Mouse (Mus musculus) frontal cortex, adult 2 months (tissue): ENCODE results near the gene Nubp2. TPM values are rescaled to one million over a fixed set of nuclear protein-coding genes. Genes with fewer than 3 reads are reported as not detected.

ENCODE experiments used
- polyA plus RNA-seq: library from polyadenylated mRNA; depleted of rRNA; stranded (reverse); fragments of >200 nt; gene quantifications from 2 replicates; pipeline ENCODE4 v1.2.3, GENCODE M21; 2012; rRNA removed

Nubp2 gene
- polyA plus RNA-seq, 1 experiment, result 29.0 TPM

Other genes starting within 250 kb of the Nubp2 start
- 80.5 and 83.9 TPM in 2 replicates for gene Slc9a3r2, start 236.0 kb downstream of the Nubp2 start, polyA plus RNA-seq
- 0.65 TPM in 1 of 2 replicates, not detected in the other for gene Npw, start 227.9 kb downstream of the Nubp2 start, polyA plus RNA-seq
- 53.8 and 59.4 TPM in 2 replicates for gene Zfp598, start 216.7 kb downstream of the Nubp2 start, polyA plus RNA-seq
- 170 and 183 TPM in 2 replicates for gene Syngr3, start 196.4 kb downstream of the Nubp2 start, polyA plus RNA-seq
- gene Gfer, start 190.2 kb downstream of the Nubp2 start, polyA plus RNA-seq, result 22.6 and 24.1 TPM in 2 replicates
- gene Noxo1, start 190.1 kb downstream of the Nubp2 start, polyA plus RNA-seq, result 5.9 and 6.7 TPM in 2 replicates
- 56.1 and 56.2 TPM in 2 replicates for gene Tbl3, start 178.7 kb downstream of the Nubp2 start, polyA plus RNA-seq
- gene Rnf151, start 168.3 kb downstream of the Nubp2 start, polyA plus RNA-seq, result 0.11 and 0.38 TPM in 2 replicates
- gene Rps2, start 168.2 kb downstream of the Nubp2 start, polyA plus RNA-seq, result 967 and 1,066 TPM in 2 replicates
- 445 and 493 TPM in 2 replicates for gene Ndufb10, start 161.9 kb downstream of the Nubp2 start, polyA plus RNA-seq
- 0.56 and 0.65 TPM in 2 replicates for gene Rpl3l, start 158.5 kb downstream of the Nubp2 start, polyA plus RNA-seq
- gene Msrb1, start 149.7 kb downstream of the Nubp2 start, polyA plus RNA-seq, result 32.7 and 37.7 TPM in 2 replicates
- gene Hs3st6, start 133.4 kb downstream of the Nubp2 start, polyA plus RNA-seq, result 0.66 and 0.78 TPM in 2 replicates
- gene Meiob, start 82.1 kb downstream of the Nubp2 start, polyA plus RNA-seq, result not detected in 2 replicates
- 125 and 142 TPM in 2 replicates for gene Hagh, start 46.2 kb downstream of the Nubp2 start, polyA plus RNA-seq
- gene Fahd1, start 36.0 kb downstream of the Nubp2 start, polyA plus RNA-seq, result 23.5 and 26.0 TPM in 2 replicates
- gene Igfals, start 20.4 kb downstream of the Nubp2 start, polyA plus RNA-seq, result 0.06 and 0.16 TPM in 2 replicates
- 69.1 and 78.1 TPM in 2 replicates for gene Spsb3, start 294 bp upstream of the Nubp2 start, polyA plus RNA-seq
- 63.7 and 67.9 TPM in 2 replicates for gene Eme2, start 8.7 kb upstream of the Nubp2 start, polyA plus RNA-seq
- 111 and 127 TPM in 2 replicates for gene Mrps34, start 8.8 kb upstream of the Nubp2 start, polyA plus RNA-seq
- 76.8 and 81.6 TPM in 2 replicates for gene Nme3, start 10.2 kb upstream of the Nubp2 start, polyA plus RNA-seq
- gene Mapk8ip3, start 50.6 kb upstream of the Nubp2 start, polyA plus RNA-seq, result 325 and 357 TPM in 2 replicates
- gene Jpt2, start 74.3 kb upstream of the Nubp2 start, polyA plus RNA-seq, result 4.6 and 6.3 TPM in 2 replicates
- 21.5 and 22.2 TPM in 2 replicates for gene Cramp1l, start 129.4 kb upstream of the Nubp2 start, polyA plus RNA-seq
- gene Ift140, start 129.7 kb upstream of the Nubp2 start, polyA plus RNA-seq, result 19.0 and 23.6 TPM in 2 replicates
- 16.2 and 16.3 TPM in 2 replicates for gene Tmem204, start 197.2 kb upstream of the Nubp2 start, polyA plus RNA-seq
- 19.0 and 27.2 TPM in 2 replicates for gene Telo2, start 229.6 kb upstream of the Nubp2 start, polyA plus RNA-seq
- 0.08 and 0.16 TPM in 2 replicates for gene Ptx4, start 234.4 kb upstream of the Nubp2 start, polyA plus RNA-seq
- gene Clcn7, start 247.0 kb upstream of the Nubp2 start, polyA plus RNA-seq, result 45.6 and 51.4 TPM in 2 replicates